13 mouse cellular contexts compared by ENCODE assay signal in genomic region chr11:50674390-50674789, GRCm38 (mm10).
A peak's percentile ranks its signal among the peaks of the same experiment; 100 is the strongest.
DNase-seq lines count a peak whose midpoint lies in the region; ATAC-seq and TF ChIP-seq lines count a peak whose summit lies in the region.
"Had no signal": no experiment of that assay in that cellular context is flagged by ENCODE, and none has a peak within 500 bp of the region (broad histone marks: within the 10 kb centered on the region; RNA-seq: fewer than 3 reads in every experiment).

No protein-coding gene starts in this region.

- no peak overlapping the region for H3K9ac ChIP-seq in lung, postnatal 0 days (replicated peaks; ENCODE audit: low read depth)
- H3K9ac ChIP-seq in liver, embryonic 12.5 days, result no peak overlapping the region
- H3K9ac ChIP-seq: neural tube, embryonic 15.5 days had no signal

- H3K4me2 ChIP-seq in lung, postnatal 0 days (replicated peaks; ENCODE audit: low read depth, low read length), result no peak overlapping the region
- H3K4me2 ChIP-seq in liver, embryonic 12.5 days, result no peak overlapping the region
- H3K4me2 ChIP-seq: midbrain, embryonic 11.5 days; neural tube, embryonic 15.5 days had no signal

- TF ChIP-seq CTCF in Patski (IDR thresholded peaks at IDR 0.05), result no peak
- TF ChIP-seq CTCF in lung, postnatal 0 days (IDR thresholded peaks at IDR 0.05), result no peak

- in situ Hi-C loops in Patski (cut with MboI; ENCODE audit: low pct_unique_long_range_greater_than_20kb), result no loop called here

- ATAC-seq in Patski, result peak; percentile 58
- peak; percentile 82 for ATAC-seq in lung, postnatal 0 days
- ATAC-seq in liver, embryonic 12.5 days, result no peak

- no peaks in the 10 kb centered on the region; the same call in 1 of the 2 replicates for H3K4me1 ChIP-seq in lung, postnatal 0 days (ENCODE audit: insufficient read depth, low read depth, low read length)
- no peaks in the 10 kb centered on the region for H3K4me1 ChIP-seq in liver, embryonic 12.5 days

- peak; percentile 77 for DNase-seq in adrenal gland, postnatal 10 days
- no peak for DNase-seq in adrenal gland, adult 8-10 months
- no peak for DNase-seq in Patski (ENCODE audit: low read depth, low spot score)
- peak; percentile 66 for DNase-seq in heart, adult 8-10 months (ENCODE audit: low spot score)
- peak; percentile 82 for DNase-seq in lung, postnatal 0 days (ENCODE audit: low spot score)
- DNase-seq in yolk sac, embryonic 10.5 days (ENCODE audit: low spot score), result no peak
- no peak for DNase-seq in layer of hippocampus, postnatal 14 days (ENCODE audit: low spot score in 2 of 2)
- DNase-seq: embryo, embryonic 11 days; liver; thymus, postnatal 14 days had no signal

- H3K36me3 ChIP-seq in lung, postnatal 0 days (ENCODE audit: insufficient read depth, low read length), result no peaks in the 10 kb centered on the region
- H3K36me3 ChIP-seq in liver, embryonic 12.5 days, result no peaks in the 10 kb centered on the region
- H3K36me3 ChIP-seq: neural tube, embryonic 15.5 days had no signal

- H3K27ac ChIP-seq in lung, postnatal 0 days (ENCODE audit: low read length), result peak overlapping the region; percentile 51; the same call in 1 of the 2 replicates
- H3K27ac ChIP-seq in liver, embryonic 12.5 days, result no peak overlapping the region
- H3K27ac ChIP-seq: neural tube, embryonic 15.5 days had no signal

- H3K4me3 ChIP-seq in lung, postnatal 0 days (ENCODE audit: low read depth, low read length), result no peak overlapping the region
- H3K4me3 ChIP-seq in liver, embryonic 12.5 days, result no peak overlapping the region
- H3K4me3 ChIP-seq: neural tube, embryonic 15.5 days had no signal

- WGBS in lung, postnatal 0 days, result 47% methylated on average over 8 of the region's 9 CpGs
- 69% methylated on average over 9 of the region's 9 CpGs for WGBS in liver, embryonic 12.5 days (ENCODE audit: insufficient replicate concordance)

- TF ChIP-seq EP300 in lung, postnatal 0 days (IDR thresholded peaks at IDR 0.05), result peak; percentile 49; the same call in 1 of the 2 replicates

- CTCF ChIA-PET in Patski (lab: Charles Lee), result no interaction called here

- no peaks in the 10 kb centered on the region for H3K9me3 ChIP-seq in lung, postnatal 0 days (ENCODE audit: low read length)
- H3K9me3 ChIP-seq in liver, embryonic 12.5 days (replicated peaks), result no peaks in the 10 kb centered on the region
- H3K9me3 ChIP-seq: neural tube, embryonic 15.5 days had no signal

- no peaks in the 10 kb centered on the region for H3K27me3 ChIP-seq in Patski
- no peaks in the 10 kb centered on the region for H3K27me3 ChIP-seq in lung, postnatal 0 days (replicated peaks; ENCODE audit: insufficient read depth, low read length)
- H3K27me3 ChIP-seq in liver, embryonic 12.5 days (replicated peaks), result no peaks in the 10 kb centered on the region
- H3K27me3 ChIP-seq: neural tube, embryonic 15.5 days had no signal

- POLR2A ChIA-PET in Patski (lab: Charles Lee), result no interaction called here

Comparison
In these comparisons a context has a peak if more than half of its experiments do, and no peak if none do; other contexts are left out.
1. DNase-seq: peak in adrenal gland, postnatal 10 days (single experiment), heart, adult 8-10 months (single experiment) and lung, postnatal 0 days (single experiment); none in adrenal gland, adult 8-10 months (single experiment), Patski (single experiment), yolk sac, embryonic 10.5 days (single experiment) and layer of hippocampus, postnatal 14 days (0 of 2).